Mouse (Mus musculus) lung, adult 2 months (tissue): ENCODE measurements around the gene Zrsr2. TPM values are rescaled to one million over a fixed set of nuclear protein-coding genes. Genes with fewer than 3 reads are reported as not detected.

Experiments
- DNase-seq: peaks from one replicate; pipeline ENCODE4 v3.0.0; 2022
- H3K4me1 ChIP-seq: fragments of 200-500 bp; 2 replicates; pipeline ENCODE4 v1.6.1; 2011; ENCODE audit warnings: low read length; ENCODE audit not compliant: control insufficient read depth, insufficient read depth
- H3K4me3 ChIP-seq: fragments of 200-500 bp; replicated peaks from 2 replicates; pipeline ENCODE3; 2011; ENCODE audit warnings: low read depth, mild to moderate bottlenecking, control low read depth, low read length; ENCODE audit errors: extremely low read depth
- CTCF ChIP-seq: fragments of 200-500 bp; IDR thresholded peaks from 2 replicates; pipeline ENCODE4 v1.5.1; 2011; ENCODE audit warnings: mild to moderate bottlenecking, low read length, control low read depth; ENCODE audit not compliant: insufficient read depth
- POLR2A ChIP-seq: fragments of 200-500 bp; IDR thresholded peaks from 2 replicates; pipeline ENCODE4 v1.6.1; 2011; ENCODE audit warnings: low read depth, mild to moderate bottlenecking, control low read depth, low read length, borderline replicate concordance; ENCODE audit errors: extremely low read depth
- WGBS: fragments of 180-500 bp; shearing (Covaris S2); methylation state at CpG from one replicate; pipeline ENCODE4 v1.1.7; 2018; 5-methylcytosine and 5-hydroxymethylcytosine counted together
- polyA plus RNA-seq: library from polyadenylated mRNA; depleted of rRNA; stranded (reverse); fragments of >200 nt; gene quantifications from 2 replicates; pipeline ENCODE4 v1.2.3, GENCODE M21; 2012

Zrsr2 gene
- polyA plus RNA-seq, 1 experiment: 13.5 TPM

- DNase-seq: no peak
- no peak overlapping the region for H3K4me3 ChIP-seq
- WGBS: 89% methylated on average over 3 of the region's 3 CpGs
- no peaks in the 10 kb centered on the region for H3K4me1 ChIP-seq
- TF ChIP-seq CTCF (no peak), POLR2A (no peak)
Measured at GRCm38 (mm10) chrX:163944381-163944780, 14.1 kb downstream of the Zrsr2 start.

GRCm38 (mm10) chrX:163938587-163938986, 19.9 kb downstream of the Zrsr2 start:
- WGBS: 81% methylated on average over 6 of the region's 6 CpGs
- TF ChIP-seq POLR2A (no peak), CTCF (no peak)
- no peaks in the 10 kb centered on the region for H3K4me1 ChIP-seq
- no peak for DNase-seq
- H3K4me3 ChIP-seq: no peak overlapping the region

GRCm38 (mm10) chrX:163934731-163935130, 23.7 kb downstream of the Zrsr2 start:
- 85% methylated on average over 8 of the region's 8 CpGs for WGBS
- H3K4me1 ChIP-seq: no peaks in the 10 kb centered on the region
- no peak for TF ChIP-seq POLR2A
- TF ChIP-seq CTCF: no peak
- no peak overlapping the region for H3K4me3 ChIP-seq
- DNase-seq: no peak

- Histone ChIP-seq H3K4me3 (no peak overlapping the region), H3K4me1 (no peaks in the 10 kb centered on the region)
- TF ChIP-seq POLR2A: no peak
- TF ChIP-seq CTCF: no peak
- DNase-seq: no peak
Measured at GRCm38 (mm10) chrX:163929550-163929949, 28.9 kb downstream of the Zrsr2 start.

- no peak for DNase-seq
- H3K4me3 ChIP-seq: no peak overlapping the region
- H3K4me1 ChIP-seq: no peaks in the 10 kb centered on the region; the same call in 1 of the 2 replicates
- no peak for TF ChIP-seq POLR2A
- peak; percentile 38; the same call in 1 of the 2 replicates for TF ChIP-seq CTCF
Measured at GRCm38 (mm10) chrX:163912791-163913190, 45.7 kb downstream of the Zrsr2 start.

GRCm38 (mm10) chrX:163909381-163909780, 49.1 kb downstream of the Zrsr2 start:
- Histone ChIP-seq H3K4me3 (peak overlapping the region; percentile 77), H3K4me1 (no peaks in the 10 kb centered on the region; the same call in 1 of the 2 replicates)
- no peak for DNase-seq
- WGBS: 24% methylated on average over 34 of the region's 34 CpGs
- no peak for TF ChIP-seq CTCF
- TF ChIP-seq POLR2A: no peak

GRCm38 (mm10) chrX:163908337-163909250, 49.9 kb downstream of the Zrsr2 start, which contains the start of gene Ap1s2:
Gene Ap1s2, plus strand, starts transcription at chrX:163909017.
- Histone ChIP-seq H3K4me3 (peak within 1 kb of the TSS; percentile 84), H3K4me1 (no peaks in the 10 kb centered on the region; the same call in 1 of the 2 replicates)
- 27% methylated on average over 80 of the region's 80 CpGs for WGBS
- peak; percentile 88 for DNase-seq
- TF ChIP-seq CTCF: no peak
- peak; percentile 80; the same call in 1 of the 2 replicates for TF ChIP-seq POLR2A

- TF ChIP-seq POLR2A: no peak
- TF ChIP-seq CTCF: no peak
- no peaks in the 10 kb centered on the region; the same call in 1 of the 2 replicates for H3K4me1 ChIP-seq
- H3K4me3 ChIP-seq: peak overlapping the region; percentile 84
- no peak for DNase-seq
- WGBS: 39% methylated on average over 8 of the region's 8 CpGs
Measured at GRCm38 (mm10) chrX:163908003-163908336, 50.5 kb downstream of the Zrsr2 start.

GRCm38 (mm10) chrX:163906861-163907260, 51.6 kb downstream of the Zrsr2 start:
- 76% methylated on average over 2 of the region's 2 CpGs for WGBS
- no peak for DNase-seq
- TF ChIP-seq POLR2A: no peak
- no peak for TF ChIP-seq CTCF
- no peak overlapping the region for H3K4me3 ChIP-seq
- no peaks in the 10 kb centered on the region; the same call in 1 of the 2 replicates for H3K4me1 ChIP-seq

GRCm38 (mm10) chrX:163899431-163900020, 58.9 kb downstream of the Zrsr2 start:
- WGBS: 47% methylated on average over 5 of the region's 5 CpGs
- no peak for TF ChIP-seq CTCF
- no peak for TF ChIP-seq POLR2A
- Histone ChIP-seq H3K4me3 (no peak overlapping the region), H3K4me1 (no peaks in the 10 kb centered on the region)
- DNase-seq: no peak
